Mouse (Mus musculus) intestine, embryonic 16.5 days (tissue): Measurements from ENCODE around the gene Chchd6. TPM values are rescaled to one million over a fixed set of nuclear protein-coding genes. Genes with fewer than 3 reads are reported as not detected.

Experiments
- ATAC-seq: fragments of 200-750 bp; cut with Nextera tagmentation; 2 replicates; pipeline ENCODE4 v1.8.0; 2017; ENCODE audit warnings: moderate TSS enrichment, moderate library complexity
- H3K27ac ChIP-seq: fragments of 300-500 bp; sonication (generic); 2 replicates; pipeline ENCODE4 v1.5.1; 2014; ENCODE audit warnings: mild to moderate bottlenecking, low read length
- H3K27me3 ChIP-seq: fragments of 300-500 bp; sonication (generic); replicated peaks from 2 replicates; pipeline ENCODE4 v1.6.1; 2014; ENCODE audit warnings: low read length, control low read depth, mixed read lengths; ENCODE audit not compliant: control insufficient read depth, insufficient read depth
- H3K36me3 ChIP-seq: fragments of 300-500 bp; sonication (generic); 2 replicates; pipeline ENCODE4 v1.6.1; 2014; ENCODE audit warnings: low read length, control low read depth; ENCODE audit not compliant: control insufficient read depth, insufficient read depth
- H3K4me1 ChIP-seq: fragments of 300-500 bp; sonication (generic); 2 replicates; pipeline ENCODE4 v1.6.1; 2014; ENCODE audit warnings: low read length, control low read depth, mixed read lengths; ENCODE audit not compliant: control insufficient read depth, insufficient read depth
- H3K4me2 ChIP-seq: fragments of 300-500 bp; sonication (generic); 2 replicates; pipeline ENCODE4 v1.6.1; 2014; ENCODE audit warnings: low read depth, low read length, control low read depth
- H3K4me3 ChIP-seq: fragments of 300-500 bp; sonication (generic); 2 replicates; pipeline ENCODE4 v1.5.1; 2014; ENCODE audit warnings: mild to moderate bottlenecking, low read length
- H3K9ac ChIP-seq: fragments of 300-500 bp; sonication (generic); 2 replicates; pipeline ENCODE4 v1.6.1; 2014; ENCODE audit warnings: low read depth, low read length
- H3K9me3 ChIP-seq: fragments of 300-500 bp; sonication (generic); 2 replicates; pipeline ENCODE4 v1.6.1; 2016; ENCODE audit warnings: low read length, control low read depth; ENCODE audit not compliant: control insufficient read depth
- WGBS: fragments of 180-500 bp; shearing (Covaris S2); extraction: QIAGEN DNeasy Blood & Tissue Kit; methylation state at CpG from one replicate; pipeline ENCODE4 v1.1.7; 2014; 5-methylcytosine and 5-hydroxymethylcytosine counted together
- polyA plus RNA-seq: library from polyadenylated mRNA; unstranded; fragments of >200 nt; fragmentation: Nextera tagmentation; extraction: Ambion mirVana; gene quantifications from 2 replicates; pipeline ENCODE4 v1.2.1, GENCODE M21; 2015

Gene Chchd6
- polyA plus RNA-seq, 1 experiment from 2014 or later, result 41.3 TPM

DNA sequence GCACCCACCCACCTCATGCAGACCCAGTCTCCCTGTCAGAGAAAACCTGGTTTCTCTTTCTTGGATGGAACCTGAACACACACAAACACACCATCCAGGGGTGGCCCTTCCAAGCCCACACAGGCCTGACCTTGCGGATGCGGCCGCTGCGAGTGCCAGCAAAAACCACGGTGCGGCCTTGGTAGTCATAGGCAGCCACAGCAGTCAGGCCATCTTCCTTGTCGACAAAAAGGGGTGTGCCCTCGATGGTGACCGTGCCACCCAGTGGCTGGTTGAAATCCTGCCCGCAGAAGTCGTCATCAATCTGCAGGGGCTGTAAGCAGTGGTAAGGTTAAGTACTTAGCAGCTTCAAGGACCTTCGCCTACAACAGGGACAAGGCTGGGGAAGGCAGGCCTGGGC is 240.7 kb downstream of the Chchd6 start:
- no peak for ATAC-seq
- 0 out of 2 replicates have a peak, but pooled peaks cover 15% of the 10 kb centered on the region for H3K36me3 ChIP-seq
- no peak overlapping the region for H3K27ac ChIP-seq
- H3K9me3 ChIP-seq, result no peaks in the 10 kb centered on the region
- 82% methylated on average over 12 of the region's 12 CpGs for WGBS
- no peaks in the 10 kb centered on the region for H3K27me3 ChIP-seq
- H3K4me3 ChIP-seq, result no peak overlapping the region
- H3K9ac ChIP-seq, result no peak overlapping the region
- no peak overlapping the region for H3K4me2 ChIP-seq
- peaks cover 38% of the 10 kb centered on the region for H3K4me1 ChIP-seq

DNA sequence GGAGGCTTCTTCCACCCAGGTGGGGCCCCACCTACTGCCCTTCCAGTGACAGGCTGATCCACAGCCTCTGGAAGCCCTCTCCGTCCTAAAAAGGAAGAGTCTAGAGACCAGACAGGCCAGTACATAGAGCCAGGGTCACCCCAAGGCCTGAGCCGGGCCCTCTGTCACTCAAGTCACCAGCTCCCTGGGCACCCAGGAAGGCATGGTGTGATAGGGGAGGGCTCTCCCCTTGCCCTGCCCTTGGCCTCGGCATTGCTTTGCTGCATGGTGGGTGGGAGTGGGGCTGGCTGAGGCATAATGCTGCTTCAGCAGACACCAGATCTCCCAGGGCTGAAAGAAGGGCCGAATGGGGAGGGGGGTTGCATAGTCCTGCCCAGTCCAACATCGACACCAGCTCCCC is 241.4 kb downstream of the Chchd6 start:
- H3K4me3 ChIP-seq, result no peak overlapping the region
- WGBS, result 79% methylated on average over 5 of the region's 5 CpGs
- no peak overlapping the region for H3K9ac ChIP-seq
- H3K9me3 ChIP-seq, result no peaks in the 10 kb centered on the region
- ATAC-seq, result no peak
- H3K4me1 ChIP-seq, result peaks cover 32% of the 10 kb centered on the region
- 0 out of 2 replicates have a peak, but pooled peaks cover 15% of the 10 kb centered on the region for H3K36me3 ChIP-seq
- H3K27ac ChIP-seq, result no peak overlapping the region
- H3K27me3 ChIP-seq, result no peaks in the 10 kb centered on the region
- H3K4me2 ChIP-seq, result no peak overlapping the region

DNA sequence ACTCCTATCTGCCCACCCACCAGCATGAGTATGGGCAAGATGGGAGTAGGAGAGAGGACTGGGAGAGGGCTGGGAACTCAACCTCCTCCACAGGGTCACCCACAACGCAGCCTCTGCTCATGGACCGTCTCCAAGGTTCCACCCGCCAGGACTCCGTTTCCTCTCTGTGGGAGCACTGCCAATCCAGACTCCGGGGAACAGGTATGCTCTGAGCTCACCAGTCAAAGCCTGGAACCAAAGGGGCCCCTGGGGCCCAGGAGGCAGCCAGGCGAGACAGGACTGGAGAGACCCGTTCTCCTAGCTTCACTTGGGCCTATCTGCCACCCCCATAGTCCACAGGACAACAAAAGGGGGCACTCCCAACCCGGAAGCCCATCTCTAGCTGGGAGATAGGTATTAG is 242.4 kb downstream of the Chchd6 start:
- Histone ChIP-seq H3K4me3 (no peak overlapping the region), H3K27ac (no peak overlapping the region), H3K9me3 (no peaks in the 10 kb centered on the region), H3K27me3 (no peaks in the 10 kb centered on the region), H3K4me2 (no peak overlapping the region), H3K9ac (no peak overlapping the region; the same call in 1 of the 2 replicates), H3K36me3 (0 out of 2 replicates have a peak, but pooled peaks cover 18% of the 10 kb centered on the region), H3K4me1 (peaks cover 30% of the 10 kb centered on the region)
- WGBS, result 63% methylated on average over 8 of the region's 8 CpGs
- ATAC-seq, result 0 out of 2 replicates have a peak, but pooled peaks have one; percentile 11

DNA sequence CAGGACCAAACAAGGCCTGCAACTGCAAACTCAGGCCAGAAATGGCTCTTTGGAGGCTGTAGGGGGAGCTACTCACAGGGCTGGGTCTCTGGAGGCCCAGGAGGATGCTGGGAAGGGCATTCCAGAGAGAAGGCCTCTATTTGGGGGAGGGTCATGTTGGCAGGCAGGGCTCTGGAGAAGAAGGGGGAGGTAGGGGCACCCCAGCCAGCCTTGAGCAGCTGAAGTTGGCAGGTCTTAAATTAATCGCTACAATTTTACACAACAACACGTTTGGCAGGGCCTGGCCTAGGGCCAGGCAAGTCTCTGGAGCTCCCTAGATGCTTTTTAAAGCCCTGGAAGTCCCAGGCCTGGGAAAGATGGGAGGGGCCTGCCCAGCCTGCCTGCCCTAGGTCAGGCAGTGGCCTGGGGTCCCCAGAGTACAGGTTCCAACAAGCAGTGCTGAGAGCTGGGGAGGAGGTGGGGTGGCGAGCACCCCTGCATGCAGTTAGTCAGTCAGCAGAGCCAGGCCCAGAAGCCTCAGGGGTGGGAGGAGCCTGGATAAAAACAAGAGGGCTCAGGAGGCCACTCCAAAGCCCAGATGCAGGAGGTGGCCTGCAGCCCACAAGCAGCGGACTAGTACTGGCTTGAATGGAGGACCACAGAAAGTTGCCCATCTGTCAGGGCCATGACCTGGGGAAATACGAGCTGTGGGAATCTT is 243.9 kb downstream of the Chchd6 start:
- WGBS, result 41% methylated on average over 5 of the region's 5 CpGs

DNA sequence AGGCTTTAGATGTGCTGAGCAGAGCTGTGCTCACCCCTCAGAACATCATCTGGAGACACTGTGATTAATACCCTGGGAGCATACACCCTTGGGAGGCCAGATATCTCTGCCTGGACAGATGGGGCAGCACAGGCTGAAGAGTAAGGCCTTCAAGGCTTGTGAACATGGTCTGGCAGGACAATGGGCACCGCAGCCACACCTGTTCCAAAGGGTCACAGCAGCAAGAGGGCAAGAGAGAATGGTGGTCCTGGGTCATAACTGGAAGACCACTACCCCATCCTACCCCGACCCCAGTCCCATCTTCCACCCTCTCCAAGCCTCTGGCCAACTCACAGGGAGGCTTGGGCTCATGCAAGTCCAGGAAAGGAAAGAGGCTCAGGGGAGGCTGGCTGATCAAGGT is 244.9 kb downstream of the Chchd6 start:
- H3K27ac ChIP-seq, result peak overlapping the region; percentile 54; the same call in 1 of the 2 replicates

More for the DNA sequence above, 243.9 kb downstream of the Chchd6 start:
- Histone ChIP-seq H3K4me1 (peaks cover 30% of the 10 kb centered on the region), H3K4me2 (no peak overlapping the region), H3K4me3 (no peak overlapping the region), H3K36me3 (peaks cover 21% of the 10 kb centered on the region; the same call in 1 of the 2 replicates), H3K27me3 (no peaks in the 10 kb centered on the region), H3K9me3 (no peaks in the 10 kb centered on the region), H3K27ac (peak overlapping the region; percentile 54), H3K9ac (no peak overlapping the region; the same call in 1 of the 2 replicates)
- peak; percentile 61 for ATAC-seq

DNA sequence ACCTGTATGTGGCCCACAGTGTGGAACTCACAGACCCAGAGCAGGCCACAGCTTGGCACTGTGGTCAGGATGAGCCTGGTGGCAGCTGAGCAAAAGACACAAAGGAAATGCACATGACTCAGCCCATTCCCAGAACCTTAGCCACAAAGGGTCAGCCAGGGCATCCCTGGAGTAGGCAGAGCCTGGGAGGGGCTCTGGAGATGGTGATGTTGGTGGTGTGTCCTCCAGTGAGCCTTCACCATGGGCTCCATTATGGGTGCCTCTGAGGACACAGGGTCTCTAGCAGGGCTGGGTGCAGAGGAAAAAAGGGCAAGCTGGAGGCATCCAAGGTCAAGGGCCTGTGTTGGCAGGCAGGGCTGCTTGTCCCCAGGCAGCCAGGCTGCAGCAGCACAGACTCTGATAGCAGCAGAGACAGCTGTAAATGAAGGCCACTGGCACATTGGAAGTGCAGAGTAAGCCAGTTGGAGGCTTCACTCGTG is 245.4 kb downstream of the Chchd6 start:
- ATAC-seq, result no peak
- Histone ChIP-seq H3K27ac (no peak overlapping the region), H3K36me3 (peaks cover 16% of the 10 kb centered on the region; the same call in 1 of the 2 replicates), H3K9ac (no peak overlapping the region), H3K4me2 (no peak overlapping the region), H3K4me1 (peaks cover 41% of the 10 kb centered on the region), H3K9me3 (no peaks in the 10 kb centered on the region), H3K4me3 (no peak overlapping the region), H3K27me3 (no peaks in the 10 kb centered on the region)
- WGBS, result 68% methylated on average over 1 of the region's 1 CpGs

More for the DNA sequence above, 244.9 kb downstream of the Chchd6 start:
- Histone ChIP-seq H3K27me3 (no peaks in the 10 kb centered on the region), H3K4me3 (no peak overlapping the region), H3K9me3 (no peaks in the 10 kb centered on the region), H3K9ac (no peak overlapping the region), H3K4me1 (peaks cover 37% of the 10 kb centered on the region), H3K36me3 (peaks cover 16% of the 10 kb centered on the region; the same call in 1 of the 2 replicates), H3K4me2 (no peak overlapping the region)
- ATAC-seq, result no peak
- 84% methylated on average over 2 of the region's 2 CpGs for WGBS

DNA sequence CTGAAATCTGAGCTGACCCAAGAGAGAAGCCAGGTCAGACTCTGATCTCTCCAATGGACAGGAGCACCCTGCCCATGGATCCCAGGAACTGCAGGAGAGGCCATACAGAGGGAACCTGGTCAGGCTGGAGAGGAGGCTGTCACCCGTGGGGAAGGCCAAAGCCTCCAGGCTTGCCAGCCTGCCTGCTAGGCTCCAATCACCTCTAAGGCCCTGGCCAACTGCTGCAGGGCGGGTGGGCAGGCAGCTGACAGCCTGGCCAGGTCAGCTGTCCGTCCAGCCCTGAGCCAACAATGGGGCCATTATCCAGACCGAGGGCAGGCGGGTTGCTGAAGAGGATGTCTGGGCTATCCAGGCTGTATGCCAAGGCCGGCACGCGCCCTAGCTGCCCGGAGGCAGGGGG is 247.1 kb downstream of the Chchd6 start:
- H3K27me3 ChIP-seq, result no peaks in the 10 kb centered on the region
- peaks cover 43% of the 10 kb centered on the region for H3K4me1 ChIP-seq
- H3K36me3 ChIP-seq, result peaks cover 16% of the 10 kb centered on the region; the same call in 1 of the 2 replicates
- no peak overlapping the region for H3K4me3 ChIP-seq
- no peak for ATAC-seq
- no peaks in the 10 kb centered on the region for H3K9me3 ChIP-seq
- no peak overlapping the region for H3K9ac ChIP-seq
- WGBS, result 83% methylated on average over 9 of the region's 9 CpGs
- no peak overlapping the region for H3K27ac ChIP-seq
- no peak overlapping the region for H3K4me2 ChIP-seq

DNA sequence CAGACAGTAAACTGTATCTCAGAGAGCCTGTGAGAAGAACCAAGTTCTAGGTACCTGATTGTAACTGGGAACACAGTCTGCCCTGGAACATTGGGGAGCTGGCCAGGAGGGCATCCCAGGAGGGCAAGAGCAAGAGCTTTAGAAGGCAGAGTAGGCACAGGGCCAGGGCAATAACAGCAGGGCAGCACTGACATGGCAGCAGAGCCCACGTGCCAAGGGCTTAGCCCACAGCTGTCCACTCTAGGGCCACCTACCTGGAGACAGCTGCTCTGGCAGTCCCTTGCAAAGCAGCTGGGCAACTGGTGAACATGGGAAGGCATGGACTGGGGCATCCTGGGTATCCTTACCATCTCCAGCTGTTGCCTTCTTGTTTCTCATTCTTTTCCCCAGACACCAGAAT is 247.7 kb downstream of the Chchd6 start:
- no peak overlapping the region for H3K4me3 ChIP-seq
- no peak overlapping the region for H3K9ac ChIP-seq
- no peak overlapping the region for H3K27ac ChIP-seq
- H3K4me2 ChIP-seq, result no peak overlapping the region
- H3K36me3 ChIP-seq, result peaks cover 12% of the 10 kb centered on the region; the same call in 1 of the 2 replicates
- H3K4me1 ChIP-seq, result peaks cover 37% of the 10 kb centered on the region
- no peak for ATAC-seq
- H3K9me3 ChIP-seq, result no peaks in the 10 kb centered on the region
- 89% methylated on average over 1 of the region's 1 CpGs for WGBS
- no peaks in the 10 kb centered on the region for H3K27me3 ChIP-seq

DNA sequence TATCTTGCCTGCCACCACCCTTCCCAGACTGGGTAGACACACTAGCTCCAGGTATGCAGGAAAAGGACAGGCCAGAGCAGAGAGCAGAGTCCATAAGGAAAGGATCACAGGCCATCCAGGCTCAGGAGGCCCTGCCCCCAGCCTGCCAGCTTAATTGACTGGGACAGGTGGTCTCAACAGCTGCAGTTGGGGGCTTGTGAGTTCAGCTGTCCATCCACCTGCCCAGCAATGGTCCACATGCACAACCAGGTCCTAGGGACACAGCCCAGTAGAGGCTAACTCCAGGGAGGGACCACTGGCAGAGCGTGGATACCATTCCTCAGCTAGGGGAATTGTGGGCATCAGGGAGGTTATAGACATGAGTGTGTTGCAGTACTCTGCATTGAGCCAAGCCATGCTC is 249.6 kb downstream of the Chchd6 start:
- peak overlapping the region; percentile 76 for H3K27ac ChIP-seq
- ATAC-seq, result peak; percentile 22; the same call in 1 of the 2 replicates
- no peaks in the 10 kb centered on the region for H3K9me3 ChIP-seq
- WGBS, result 96% methylated on average over 1 of the region's 1 CpGs
- H3K27me3 ChIP-seq, result no peaks in the 10 kb centered on the region
- peaks cover 12% of the 10 kb centered on the region; the same call in 1 of the 2 replicates for H3K36me3 ChIP-seq
- H3K4me2 ChIP-seq, result no peak overlapping the region
- no peak overlapping the region for H3K9ac ChIP-seq
- peaks cover 22% of the 10 kb centered on the region for H3K4me1 ChIP-seq
- H3K4me3 ChIP-seq, result no peak overlapping the region
